Mouse (Mus musculus) layer of hippocampus, adult 8-10 months (tissue): ENCODE data around the gene Ccdc144b. TPM values are rescaled to one million over a fixed set of nuclear protein-coding genes. Genes with fewer than 3 reads are reported as not detected.

Experiments used
- DNase-seq, 2 experiments: peaks; one replicate each; pipeline ENCODE4 v3.0.0; 2022; ENCODE audit warnings: low spot score in 2 of 2
- total RNA-seq, 4 experiments: library from RNA; stranded (reverse); gene quantifications; 2 replicates each; pipeline ENCODE4 v1.2.4; 2022

Gene Ccdc144b
- not detected for total RNA-seq

- DNase-seq = no peak
These were observed at the start of gene Ccdc144b for GRCm38 (mm10) chr3:36053447-36053846. Gene Ccdc144b (minus strand): TSS chr3:36053547.

GRCm38 (mm10) chr3:36095371-36095770, 42.0 kb upstream of the Ccdc144b start:
- DNase-seq = no peak

- DNase-seq = no peak
These were observed 34.2 kb upstream of the Ccdc144b start for GRCm38 (mm10) chr3:36087591-36087990.

GRCm38 (mm10) chr3:36085394-36085793, 32.0 kb upstream of the Ccdc144b start:
- no peak for DNase-seq

- DNase-seq = no peak
These were observed 30.0 kb upstream of the Ccdc144b start for GRCm38 (mm10) chr3:36083381-36083780.

DNA sequence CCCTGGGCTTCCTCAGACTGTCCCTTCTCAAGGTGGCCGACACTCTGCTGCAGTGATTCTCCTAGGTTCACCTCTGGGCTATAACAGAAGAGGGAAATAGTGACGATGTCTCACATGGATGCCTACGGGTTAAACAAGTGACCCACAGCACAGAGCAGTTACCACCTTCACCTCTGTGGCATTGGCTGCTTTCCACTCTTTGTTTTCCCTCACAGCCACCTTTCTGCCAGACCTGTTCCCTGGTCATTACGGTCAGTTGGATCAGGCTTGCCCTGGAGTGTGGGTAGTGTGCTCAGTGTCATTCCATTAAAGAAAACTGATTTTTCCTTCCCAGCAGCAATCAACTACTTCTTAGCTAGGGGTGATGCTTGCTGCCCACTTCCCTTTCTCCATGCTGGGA, 29.5 kb upstream of the Ccdc144b start:
- no peak for DNase-seq

GRCm38 (mm10) chr3:36080741-36081140, 27.4 kb upstream of the Ccdc144b start:
- no peak for DNase-seq

DNA sequence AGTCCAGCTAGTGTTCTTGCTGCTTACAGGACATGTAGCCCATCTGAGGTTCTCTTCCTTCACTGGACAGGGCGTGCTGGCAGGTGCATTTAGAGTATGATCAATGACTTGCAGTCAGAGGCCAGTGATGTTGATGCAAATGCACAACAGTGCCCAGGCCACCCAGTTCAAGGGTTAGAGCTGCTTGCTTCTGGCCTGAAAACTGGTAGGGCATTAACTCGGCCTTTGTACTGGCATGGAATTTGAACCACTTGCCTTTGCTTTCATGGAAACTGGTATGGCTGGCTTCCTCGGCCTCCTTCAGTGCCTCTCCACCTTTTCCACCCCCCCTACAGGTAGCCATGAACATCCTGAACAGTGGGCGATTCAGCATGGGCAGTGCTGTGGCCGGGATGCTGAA, 26.5 kb upstream of the Ccdc144b start:
- DNase-seq = no peak

DNA sequence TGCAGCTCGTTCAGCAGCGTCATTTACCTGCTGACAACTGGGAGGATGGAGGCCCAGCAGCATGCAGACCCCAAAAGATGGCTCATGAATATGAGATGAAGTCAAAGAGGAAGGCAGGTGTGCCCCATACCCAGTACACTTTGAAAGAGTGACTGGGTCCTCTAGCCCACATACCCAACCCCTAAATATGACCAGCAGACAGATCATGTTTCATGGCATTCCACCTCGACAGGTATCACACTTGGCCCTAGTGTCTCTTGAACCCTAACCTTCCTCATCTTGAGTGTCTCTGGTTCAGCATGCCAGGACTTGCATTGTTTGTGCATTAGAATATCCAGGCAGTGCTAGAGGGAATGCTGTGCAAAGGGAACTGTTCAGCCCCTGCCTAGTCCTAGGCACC, 24.0 kb upstream of the Ccdc144b start:
- DNase-seq = no peak

GRCm38 (mm10) chr3:36075466-36075865, 22.1 kb upstream of the Ccdc144b start:
- DNase-seq = no peak

DNA sequence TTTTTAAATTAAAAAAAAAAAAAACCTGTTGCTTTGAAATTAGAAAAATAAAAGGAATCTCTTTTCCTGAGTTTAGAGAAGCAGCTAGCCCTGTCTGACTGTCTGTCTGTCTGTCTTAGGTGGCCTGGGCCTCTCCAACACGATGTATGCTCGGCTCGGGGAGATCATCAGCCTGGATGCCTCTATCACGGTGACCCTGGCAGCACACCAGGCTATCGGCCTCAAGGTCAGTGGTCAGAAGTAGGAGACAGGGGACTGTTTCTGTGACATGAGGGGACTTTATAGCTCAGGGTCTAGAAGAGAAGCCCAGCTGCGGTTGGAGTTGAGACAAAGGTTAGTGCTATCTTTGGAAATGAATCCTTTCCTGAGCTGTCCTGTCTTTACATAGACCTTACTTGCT, 20.9 kb upstream of the Ccdc144b start:
- DNase-seq = no peak

DNA sequence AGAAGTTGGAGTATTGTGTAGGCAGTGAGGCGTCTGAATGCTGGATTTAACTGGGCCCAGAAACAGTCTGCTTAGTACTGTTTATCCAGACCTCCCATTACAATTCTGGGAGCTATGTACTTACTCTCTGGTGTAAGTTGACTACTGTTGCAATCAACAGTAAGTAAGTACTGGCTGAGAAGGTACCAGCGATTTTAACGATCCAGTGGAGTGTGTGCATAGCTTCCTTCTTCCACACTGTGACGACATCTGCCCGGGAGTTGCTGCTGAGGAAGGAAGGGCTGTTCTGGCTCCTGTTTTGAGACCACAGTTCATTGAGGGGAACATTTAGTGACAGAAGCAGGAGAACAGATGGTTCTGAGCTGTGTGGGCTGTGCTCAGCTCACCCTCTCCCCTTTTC, 17.7 kb upstream of the Ccdc144b start:
- no peak for DNase-seq

GRCm38 (mm10) chr3:36070436-36070835, 17.1 kb upstream of the Ccdc144b start:
- DNase-seq = no peak

DNA sequence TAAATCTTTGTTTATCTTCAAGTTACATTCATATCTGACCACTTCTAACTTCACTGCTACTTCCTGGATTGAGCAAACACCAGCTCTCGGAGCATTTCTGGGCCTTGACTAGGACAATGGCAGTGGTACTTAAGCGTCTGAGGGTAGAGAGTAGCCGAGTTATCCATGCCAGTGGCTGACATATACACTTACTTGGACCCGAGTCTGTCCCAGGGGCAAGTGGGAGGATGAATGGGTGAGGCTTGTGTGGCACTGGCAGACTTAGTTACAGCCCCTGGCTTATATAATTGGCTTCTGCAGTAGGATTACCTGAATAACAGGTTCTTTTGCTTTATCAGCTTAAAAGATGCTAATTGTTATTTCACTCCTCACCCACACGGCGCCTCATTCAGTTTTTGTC, 14.4 kb upstream of the Ccdc144b start:
- no peak for DNase-seq

DNA sequence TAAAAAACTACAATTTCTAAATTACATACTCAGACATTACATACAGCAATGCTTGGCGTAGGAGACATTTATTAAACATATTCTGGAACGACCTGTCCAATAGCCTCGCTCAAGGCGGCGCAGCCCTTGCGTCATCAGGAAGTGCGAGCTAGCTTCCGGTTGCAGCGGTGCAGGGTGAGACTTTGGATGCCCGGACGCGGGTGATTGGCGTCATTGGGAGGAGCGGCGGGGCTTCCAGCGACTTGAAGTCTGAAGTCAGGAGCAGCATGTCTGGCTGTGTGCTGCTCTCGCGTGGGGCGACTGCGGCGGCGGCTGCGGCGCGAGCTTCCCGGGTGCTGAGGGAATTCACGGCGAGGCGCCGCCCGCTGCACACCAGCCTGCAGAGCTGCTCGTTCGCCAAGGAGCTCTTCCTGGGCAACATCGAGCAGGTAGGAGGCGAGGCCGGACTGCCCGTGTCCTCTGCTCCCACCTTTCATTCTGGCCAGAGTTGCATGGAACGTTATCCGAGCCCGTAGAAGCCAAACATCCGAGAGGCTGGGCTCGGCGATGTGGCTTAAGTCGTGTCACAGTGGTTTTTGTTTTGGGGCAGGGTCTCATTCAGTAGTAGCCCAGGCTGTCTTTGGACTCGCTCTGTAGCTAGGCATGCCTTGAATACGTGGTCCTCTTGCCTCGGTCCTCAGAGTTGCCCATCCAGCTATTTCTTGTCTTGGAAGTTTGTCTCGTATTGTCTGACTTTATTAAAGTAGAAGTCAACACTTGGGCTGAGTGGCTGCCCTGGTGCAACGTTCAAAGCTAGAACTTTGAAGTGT, 12.7 kb upstream of the Ccdc144b start, which contains the start of gene Acad9:
Gene Acad9, plus strand, starts transcription at position 137 of the 809 bp plus-strand sequence.
- DNase-seq = peak; percentile 95 to 97

DNA sequence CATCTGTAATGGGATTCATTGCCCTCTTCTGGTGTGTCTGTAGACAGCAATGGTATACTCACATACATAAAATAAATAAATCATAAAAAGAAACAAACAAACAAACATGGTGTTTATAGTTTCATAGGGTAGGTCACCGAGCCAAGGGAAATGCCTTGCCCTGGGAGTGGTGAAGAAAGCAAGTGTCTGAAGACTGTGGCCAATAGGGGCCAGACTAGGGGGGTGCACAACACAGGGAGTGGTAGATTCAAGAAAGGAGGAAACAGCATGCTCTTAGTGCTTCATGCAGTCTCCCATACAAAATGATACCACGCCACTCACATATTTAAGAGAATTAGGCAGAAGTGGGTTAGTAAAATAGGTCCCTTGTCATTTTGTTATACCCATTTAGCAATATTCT, 11.8 kb upstream of the Ccdc144b start:
- no peak for DNase-seq

- DNase-seq = no peak
These were observed 11.3 kb upstream of the Ccdc144b start for GRCm38 (mm10) chr3:36064592-36065061.

DNA sequence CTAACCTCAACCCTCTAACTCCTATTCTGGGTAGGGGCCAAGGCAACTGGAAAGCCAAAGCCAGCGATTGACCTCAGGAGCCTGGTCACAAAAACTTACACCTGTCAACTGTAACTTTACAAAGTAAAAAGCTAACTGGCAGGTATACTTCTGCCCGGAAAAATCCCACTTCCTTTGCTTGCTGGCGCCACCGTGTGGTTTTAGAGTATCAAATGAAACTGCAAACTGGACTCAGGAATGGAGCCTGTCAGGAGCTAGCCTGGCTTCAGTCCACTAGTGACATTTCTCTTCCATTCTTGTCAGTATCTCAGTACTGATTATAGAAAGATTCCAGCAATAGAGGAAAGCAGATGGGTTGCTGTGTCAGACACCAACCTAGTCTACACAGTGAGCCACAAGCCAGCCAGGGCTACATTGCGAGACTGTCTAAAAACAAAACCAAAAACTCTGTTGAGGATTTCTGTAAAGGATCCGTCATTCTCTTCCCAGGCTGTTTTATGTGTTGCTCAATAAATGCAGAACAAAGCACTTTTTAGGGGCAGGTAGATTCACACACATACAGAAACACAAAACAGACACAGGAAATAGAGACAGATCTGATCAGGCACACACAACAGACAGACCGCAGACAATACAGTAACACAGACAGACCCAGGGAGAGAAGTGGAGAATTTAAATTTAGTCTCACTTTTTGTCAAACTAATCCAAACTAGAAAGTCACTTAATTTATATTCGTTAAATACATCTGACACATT, 6.9 kb upstream of the Ccdc144b start:
- DNase-seq = peak in 1 of 2 experiments; percentile 45

DNA sequence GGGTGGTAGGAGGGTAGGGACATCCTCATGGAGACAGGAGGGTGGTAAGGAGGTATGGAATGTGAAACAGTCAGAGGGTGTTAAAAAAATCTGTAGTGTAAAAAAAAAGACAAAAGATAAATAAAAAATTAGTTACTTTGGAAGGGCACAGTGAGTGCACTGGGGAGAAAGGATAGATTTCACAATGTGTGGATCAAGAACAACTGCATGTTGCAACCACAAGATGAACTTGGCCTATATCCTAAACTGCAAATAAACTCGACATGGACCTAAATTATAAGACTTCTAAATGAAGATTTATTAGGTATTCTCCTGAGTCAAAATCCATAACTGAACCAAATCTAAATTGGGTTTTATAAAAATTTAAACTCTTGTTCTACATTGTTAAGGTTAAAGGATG, 4.2 kb downstream of the Ccdc144b start:
- no peak for DNase-seq

GRCm38 (mm10) chr3:36045086-36045485, 8.3 kb downstream of the Ccdc144b start:
- no peak for DNase-seq

DNA sequence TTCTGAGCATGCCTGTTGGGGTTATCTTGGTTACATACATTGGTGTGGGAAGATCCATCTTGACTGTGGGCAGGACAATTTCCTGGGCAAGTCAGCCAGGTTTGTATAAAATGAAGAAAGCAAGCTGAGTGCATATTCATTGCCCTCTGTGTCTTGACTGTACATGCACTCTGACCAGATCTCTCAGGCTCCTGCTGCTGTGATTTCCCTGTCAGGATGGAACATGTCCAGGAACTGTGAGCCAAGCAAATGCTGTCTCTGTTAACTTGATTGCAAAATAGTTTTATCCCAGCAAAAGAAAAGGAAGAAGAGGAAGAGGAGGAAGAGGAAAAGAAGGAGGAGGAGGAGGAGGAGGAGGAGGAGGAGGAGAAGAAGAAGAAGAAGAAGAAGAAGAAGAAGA, 8.8 kb downstream of the Ccdc144b start:
- DNase-seq = no peak

GRCm38 (mm10) chr3:36031740-36032510, 21.4 kb downstream of the Ccdc144b start:
- DNase-seq = no peak
